Mouse (Mus musculus): Measurements from ENCODE around the gene Slc16a5.

The Slc16a5 gene

DNA sequence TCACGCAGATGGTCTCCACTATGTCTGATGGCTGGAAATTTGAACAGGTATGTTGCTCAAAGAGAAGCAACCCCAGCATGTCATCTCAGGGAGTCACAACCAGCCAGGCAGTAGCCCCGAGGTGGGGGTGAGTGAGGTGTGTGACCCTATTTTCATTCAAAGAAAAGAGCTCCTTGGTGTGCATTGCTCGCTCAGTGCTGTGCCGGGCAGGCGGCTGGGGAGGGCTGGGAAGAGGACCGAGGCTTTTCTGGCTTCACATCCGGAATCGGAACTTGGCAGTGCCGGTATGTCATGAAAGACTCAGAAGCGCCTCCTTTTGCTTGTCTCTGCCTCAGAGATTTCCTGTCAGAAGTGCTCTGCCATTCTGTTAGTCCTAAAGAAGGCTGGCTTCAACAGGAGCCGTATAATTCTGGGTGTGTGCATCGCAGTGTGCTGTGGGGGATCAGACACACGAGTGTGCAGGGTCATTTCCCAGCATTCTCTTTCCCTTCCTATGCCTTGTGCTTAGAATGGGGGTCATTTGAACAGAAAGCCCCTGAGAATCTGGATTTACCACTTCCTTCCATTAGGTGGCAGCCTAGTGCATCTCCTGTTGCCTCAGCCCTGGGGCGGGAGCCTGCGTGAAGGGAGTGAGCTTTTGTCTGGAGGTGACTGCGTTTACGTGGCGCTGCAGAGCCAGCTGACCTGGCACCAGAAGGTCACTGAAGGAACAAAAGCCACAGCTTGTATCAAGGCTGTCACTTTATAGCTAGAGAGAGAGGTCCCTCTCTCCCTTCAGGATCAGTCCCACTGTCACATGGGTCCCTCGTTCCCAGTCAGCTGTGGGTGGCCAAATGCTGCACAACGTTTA, 34.6 kb upstream of the Slc16a5 start:
- Histone ChIP-seq H3K27me3 (ENCODE audit: insufficient read depth, low read length) (no peaks in the 10 kb centered on the region), H3K4me3 (replicated peaks; ENCODE audit: low read length) (peak overlapping the region; percentile 70), H3K36me3 (ENCODE audit: insufficient read depth, low read length) (peaks cover 71% of the 10 kb centered on the region), H3K9me3 (ENCODE audit: low read length) (no peaks in the 10 kb centered on the region), H3K4me1 (replicated peaks; ENCODE audit: low read depth, low read length) (peaks cover 32% of the 10 kb centered on the region)
- TF ChIP-seq NANOG (IDR thresholded peaks at IDR 0.05; ENCODE audit: borderline replicate concordance, low read length) (no peak), POU5F1 (IDR thresholded peaks at IDR 0.05; ENCODE audit: borderline replicate concordance, low read length) (no peak), CTCF (conservative IDR thresholded peaks at IDR 0.05; ENCODE audit: low read length) (peak; percentile 61)

- no peak for TF ChIP-seq CTCF (conservative IDR thresholded peaks at IDR 0.05; ENCODE audit: low read length)
- TF ChIP-seq NANOG (IDR thresholded peaks at IDR 0.05; ENCODE audit: borderline replicate concordance, low read length): no peak
- TF ChIP-seq POU5F1 (IDR thresholded peaks at IDR 0.05; ENCODE audit: borderline replicate concordance, low read length): no peak
- H3K36me3 ChIP-seq (ENCODE audit: insufficient read depth, low read length): peaks cover 66% of the 10 kb centered on the region
- H3K27me3 ChIP-seq (ENCODE audit: insufficient read depth, low read length): no peaks in the 10 kb centered on the region
- peaks cover 36% of the 10 kb centered on the region for H3K4me1 ChIP-seq (replicated peaks; ENCODE audit: low read depth, low read length)
- H3K9me3 ChIP-seq (ENCODE audit: low read length): no peaks in the 10 kb centered on the region
- H3K4me3 ChIP-seq (replicated peaks; ENCODE audit: low read length): no peak overlapping the region
Observed at GRCm38 (mm10) chr11:115429307-115429706, 33.0 kb upstream of the Slc16a5 start.

DNA sequence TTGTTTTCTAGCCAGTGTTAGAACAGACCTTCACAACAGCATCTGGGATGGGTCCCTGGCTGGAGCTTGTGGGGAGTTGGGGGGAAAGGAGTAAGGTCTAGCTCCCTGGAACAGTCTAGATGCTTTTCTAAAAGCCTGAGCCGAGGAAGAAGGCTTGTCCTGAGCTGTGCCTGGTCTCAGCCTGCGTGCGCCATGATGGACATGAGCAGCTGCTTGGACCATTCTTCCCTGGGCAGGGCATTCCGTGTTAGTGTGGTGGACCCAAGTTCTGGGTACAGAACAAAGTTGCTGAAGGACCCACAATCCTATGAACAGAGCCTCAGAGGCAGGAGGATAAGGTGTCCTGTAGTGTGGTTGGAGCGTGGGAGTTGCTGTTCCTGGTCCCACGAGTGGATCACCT, 31.7 kb upstream of the Slc16a5 start:
- no peak for TF ChIP-seq CTCF (conservative IDR thresholded peaks at IDR 0.05; ENCODE audit: low read length)
- TF ChIP-seq POU5F1 (IDR thresholded peaks at IDR 0.05; ENCODE audit: borderline replicate concordance, low read length): no peak
- TF ChIP-seq NANOG (IDR thresholded peaks at IDR 0.05; ENCODE audit: borderline replicate concordance, low read length): no peak
- Histone ChIP-seq H3K4me1 (replicated peaks; ENCODE audit: low read depth, low read length) (peaks cover 48% of the 10 kb centered on the region), H3K36me3 (ENCODE audit: insufficient read depth, low read length) (peaks cover 53% of the 10 kb centered on the region), H3K4me3 (replicated peaks; ENCODE audit: low read length) (peak overlapping the region; percentile 26; the same call in 1 of the 2 replicates), H3K27me3 (ENCODE audit: insufficient read depth, low read length) (0 out of 2 replicates have a peak, but pooled peaks cover under 1% of the 10 kb centered on the region), H3K9me3 (ENCODE audit: low read length) (no peaks in the 10 kb centered on the region)

GRCm38 (mm10) chr11:115432814-115433213, 29.5 kb upstream of the Slc16a5 start:
- no peak for TF ChIP-seq CTCF (conservative IDR thresholded peaks at IDR 0.05; ENCODE audit: low read length)
- no peak for TF ChIP-seq NANOG (IDR thresholded peaks at IDR 0.05; ENCODE audit: borderline replicate concordance, low read length)
- no peak for TF ChIP-seq POU5F1 (IDR thresholded peaks at IDR 0.05; ENCODE audit: borderline replicate concordance, low read length)
- Histone ChIP-seq H3K4me1 (replicated peaks; ENCODE audit: low read depth, low read length) (peaks cover 43% of the 10 kb centered on the region), H3K36me3 (ENCODE audit: insufficient read depth, low read length) (peaks cover 44% of the 10 kb centered on the region), H3K4me3 (replicated peaks; ENCODE audit: low read length) (no peak overlapping the region), H3K27me3 (ENCODE audit: insufficient read depth, low read length) (peaks cover 17% of the 10 kb centered on the region), H3K9me3 (ENCODE audit: low read length) (no peaks in the 10 kb centered on the region)

DNA sequence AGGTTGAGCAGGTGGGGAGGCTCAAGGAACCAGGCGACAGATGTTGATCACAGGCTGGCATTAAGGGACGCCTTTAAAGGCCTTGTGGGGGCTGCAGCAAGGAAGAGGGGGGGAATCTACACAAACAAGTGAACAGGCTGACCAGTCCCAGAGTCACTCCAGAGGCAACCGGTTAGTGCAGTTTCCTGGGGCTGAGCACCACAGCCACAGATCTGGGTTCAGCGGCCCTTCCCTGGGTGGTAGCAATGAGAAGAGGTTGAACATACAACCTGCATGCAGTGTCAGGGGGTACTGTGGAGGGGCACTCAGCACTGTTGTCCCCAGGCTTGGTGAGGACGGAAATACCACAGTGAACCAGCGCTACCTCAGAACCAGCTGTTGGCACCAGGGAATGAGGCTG, 28.9 kb upstream of the Slc16a5 start:
- peaks cover 43% of the 10 kb centered on the region for H3K36me3 ChIP-seq (ENCODE audit: insufficient read depth, low read length)
- H3K27me3 ChIP-seq (ENCODE audit: insufficient read depth, low read length): peaks cover 17% of the 10 kb centered on the region
- peaks cover 38% of the 10 kb centered on the region for H3K4me1 ChIP-seq (replicated peaks; ENCODE audit: low read depth, low read length)
- no peaks in the 10 kb centered on the region for H3K9me3 ChIP-seq (ENCODE audit: low read length)
- no peak for TF ChIP-seq NANOG (IDR thresholded peaks at IDR 0.05; ENCODE audit: borderline replicate concordance, low read length)
- H3K4me3 ChIP-seq (replicated peaks; ENCODE audit: low read length): no peak overlapping the region

DNA sequence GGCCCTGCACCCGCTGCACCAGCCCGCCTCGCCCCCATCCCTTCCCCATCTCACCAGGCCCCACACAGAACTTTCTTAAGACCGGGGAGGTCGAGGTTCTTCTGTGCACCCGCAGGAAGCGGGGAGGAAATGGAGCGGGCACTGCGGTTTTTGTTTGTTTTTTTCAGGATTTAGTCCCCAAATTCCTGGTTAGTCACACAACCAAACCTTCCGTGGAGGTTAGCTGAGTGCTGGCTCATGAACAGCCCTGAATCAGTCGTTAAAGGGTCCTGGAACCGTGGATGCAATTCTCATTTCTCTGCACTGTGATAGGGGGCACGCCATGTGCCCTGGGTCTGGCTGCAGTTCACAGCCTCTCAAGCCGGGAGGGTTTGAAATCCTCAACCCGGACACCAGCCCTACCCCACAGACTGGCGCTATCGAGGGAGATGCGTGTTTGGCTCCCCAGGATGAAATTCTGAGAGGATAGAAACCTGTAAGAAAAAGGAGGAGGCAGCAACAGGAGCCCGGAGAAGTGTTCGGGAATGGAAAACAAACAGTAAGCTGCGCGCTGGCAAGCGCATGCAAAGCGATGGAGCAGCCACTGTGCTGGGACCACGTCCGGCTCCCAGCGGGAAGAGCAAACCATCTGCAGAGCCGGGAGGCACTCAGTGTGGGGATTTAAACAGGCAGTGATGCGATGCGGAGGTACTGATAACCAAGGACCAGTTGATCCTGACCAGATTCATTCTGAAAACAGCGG, 26.5 kb upstream of the Slc16a5 start:
- TF ChIP-seq CTCF (conservative IDR thresholded peaks at IDR 0.05; ENCODE audit: low read length) (no peak), POU5F1 (IDR thresholded peaks at IDR 0.05; ENCODE audit: borderline replicate concordance, low read length) (no peak), NANOG (IDR thresholded peaks at IDR 0.05; ENCODE audit: borderline replicate concordance, low read length) (no peak)
- Histone ChIP-seq H3K4me1 (replicated peaks; ENCODE audit: low read depth, low read length) (peaks cover 34% of the 10 kb centered on the region), H3K9me3 (ENCODE audit: low read length) (peaks cover 5% of the 10 kb centered on the region; the same call in 1 of the 2 replicates), H3K27me3 (ENCODE audit: insufficient read depth, low read length) (peaks cover 22% of the 10 kb centered on the region), H3K36me3 (ENCODE audit: insufficient read depth, low read length) (peaks cover 20% of the 10 kb centered on the region), H3K4me3 (replicated peaks; ENCODE audit: low read length) (peak overlapping the region; percentile 62)

DNA sequence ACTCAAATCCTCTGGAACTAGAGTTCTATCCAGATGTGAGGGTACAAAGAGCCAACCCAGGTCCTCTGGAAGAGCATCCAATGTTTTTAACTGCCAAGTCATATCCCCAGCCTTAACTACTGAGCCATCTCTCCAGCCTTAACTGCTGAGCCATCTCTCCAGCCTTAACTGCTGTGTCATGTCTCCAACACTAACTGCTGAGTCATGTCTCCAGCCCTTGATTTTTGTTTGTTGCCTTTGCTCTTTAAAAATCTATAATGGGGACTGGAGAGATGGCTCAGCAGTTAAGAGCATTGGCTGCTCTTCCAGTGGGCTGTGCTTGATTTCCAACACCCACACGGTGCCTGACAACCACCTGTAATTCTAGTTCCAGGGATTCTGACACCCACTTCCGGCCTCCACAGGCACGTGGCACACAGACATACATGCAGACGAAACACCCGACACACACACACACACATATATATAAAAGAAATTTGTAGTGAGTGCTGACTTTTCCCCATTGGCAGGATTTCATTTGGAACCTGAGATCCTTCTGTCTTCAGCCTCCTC, 24.6 kb upstream of the Slc16a5 start:
- H3K4me1 ChIP-seq (replicated peaks; ENCODE audit: low read depth, low read length): peaks cover 45% of the 10 kb centered on the region

GRCm38 (mm10) chr11:115439326-115439725, 22.9 kb upstream of the Slc16a5 start:
- Histone ChIP-seq H3K27me3 (ENCODE audit: insufficient read depth, low read length) (peaks cover 45% of the 10 kb centered on the region), H3K36me3 (ENCODE audit: insufficient read depth, low read length) (no peaks in the 10 kb centered on the region), H3K9me3 (ENCODE audit: low read length) (peaks cover 15% of the 10 kb centered on the region), H3K4me1 (replicated peaks; ENCODE audit: low read depth, low read length) (peaks cover 40% of the 10 kb centered on the region), H3K4me3 (replicated peaks; ENCODE audit: low read length) (no peak overlapping the region)
- TF ChIP-seq NANOG (IDR thresholded peaks at IDR 0.05; ENCODE audit: borderline replicate concordance, low read length) (no peak), CTCF (conservative IDR thresholded peaks at IDR 0.05; ENCODE audit: low read length) (no peak), POU5F1 (IDR thresholded peaks at IDR 0.05; ENCODE audit: borderline replicate concordance, low read length) (no peak)

More for the DNA sequence above, 24.6 kb upstream of the Slc16a5 start:
- H3K36me3 ChIP-seq (ENCODE audit: insufficient read depth, low read length): peaks cover under 1% of the 10 kb centered on the region; the same call in 1 of the 2 replicates
- H3K27me3 ChIP-seq (ENCODE audit: insufficient read depth, low read length): peaks cover 39% of the 10 kb centered on the region
- no peak overlapping the region for H3K4me3 ChIP-seq (replicated peaks; ENCODE audit: low read length)
- TF ChIP-seq NANOG (IDR thresholded peaks at IDR 0.05; ENCODE audit: borderline replicate concordance, low read length) (no peak), CTCF (conservative IDR thresholded peaks at IDR 0.05; ENCODE audit: low read length) (no peak), POU5F1 (IDR thresholded peaks at IDR 0.05; ENCODE audit: borderline replicate concordance, low read length) (no peak)
- peaks cover 15% of the 10 kb centered on the region for H3K9me3 ChIP-seq (ENCODE audit: low read length)

All from E14TG2a.4 (cell line).